Mouse (Mus musculus): ENCODE data around the gene Tas2r135. TPM values are rescaled to one million over a fixed set of nuclear protein-coding genes. Genes with fewer than 3 reads are reported as not detected.

Gene Tas2r135
- polyA plus RNA-seq (2014; fragmentation: Illumina TruSeq; extraction: RNeasy Lipid Tissue Mini Kit (QIAGEN cat#74804); ENCODE audit: low read depth, low replicate concordance): not detected

GRCm38 (mm10) chr6:42405134-42405533 is at the start of gene Tas2r135:
Gene Tas2r135 (plus strand): TSS chr6:42405434.

DNA sequence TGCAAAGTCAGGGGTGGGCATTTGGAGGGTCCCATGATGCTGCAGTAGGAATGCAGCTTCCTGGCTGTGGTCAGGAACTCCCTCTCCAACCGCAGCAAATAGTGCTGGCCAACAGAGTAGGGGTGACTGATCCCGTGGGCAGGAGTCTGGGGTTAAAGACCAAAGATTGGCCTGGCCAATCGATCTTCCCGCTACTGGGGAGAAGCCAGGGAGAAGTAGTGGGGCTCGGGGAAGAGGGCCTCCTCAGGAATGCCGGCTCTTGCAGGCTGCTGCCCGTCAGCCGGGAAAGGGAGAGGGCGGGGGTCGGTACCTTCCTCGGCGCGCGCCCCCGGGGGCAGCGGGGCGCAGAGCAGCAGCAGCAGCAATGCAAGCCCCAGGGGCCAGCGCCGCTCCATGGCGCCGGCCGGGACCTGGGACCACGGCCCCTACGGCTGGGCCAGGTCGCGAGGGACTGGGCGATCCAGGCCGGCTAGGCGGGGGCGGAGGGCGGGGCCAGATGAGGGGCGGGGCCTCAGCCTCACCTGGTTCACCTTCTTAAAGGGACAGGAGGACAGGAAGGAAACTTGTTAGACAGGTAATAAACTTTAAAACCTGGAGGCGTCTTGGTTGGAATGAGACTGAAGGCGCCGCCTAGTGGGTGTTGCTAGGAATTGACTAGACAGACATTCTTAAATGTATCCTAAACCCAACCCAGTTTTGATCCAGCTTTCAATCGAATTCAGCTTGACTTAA is 32.3 kb upstream of the Tas2r135 start, which contains the start of gene Epha1:
Gene Epha1, minus strand, starts transcription at position 453 of the 732 bp plus-strand sequence.

GRCm38 (mm10) chr6:42399938-42400337 is 5.3 kb upstream of the Tas2r135 start, which contains the start of gene Tas2r143:
Gene Tas2r143 (plus strand): TSS chr6:42400238.

GRCm38 (mm10) chr6:42434446-42434845 is 29.2 kb downstream of the Tas2r135 start, which contains the start of gene Tas2r126:
Gene Tas2r126 (plus strand): TSS chr6:42434535.

Other genes starting within 250 kb of the Tas2r135 start
- gene Tas2r144, start 190.1 kb upstream of the Tas2r135 start, polyA plus RNA-seq (2014; fragmentation: Illumina TruSeq; extraction: RNeasy Lipid Tissue Mini Kit (QIAGEN cat#74804); ENCODE audit: low read depth, low replicate concordance): not detected
- gene Gstk1, start 159.5 kb upstream of the Tas2r135 start, polyA plus RNA-seq (2014; fragmentation: Illumina TruSeq; extraction: RNeasy Lipid Tissue Mini Kit (QIAGEN cat#74804); ENCODE audit: low read depth, low replicate concordance): 186 TPM
- gene Tmem139, start 143.5 kb upstream of the Tas2r135 start, polyA plus RNA-seq (2014; fragmentation: Illumina TruSeq; extraction: RNeasy Lipid Tissue Mini Kit (QIAGEN cat#74804); ENCODE audit: low read depth, low replicate concordance): not detected
- 9.2 TPM for gene Casp2, start 140.4 kb upstream of the Tas2r135 start, polyA plus RNA-seq (2014; fragmentation: Illumina TruSeq; extraction: RNeasy Lipid Tissue Mini Kit (QIAGEN cat#74804); ENCODE audit: low read depth, low replicate concordance)
- gene Clcn1, start 118.7 kb upstream of the Tas2r135 start, polyA plus RNA-seq (2014; fragmentation: Illumina TruSeq; extraction: RNeasy Lipid Tissue Mini Kit (QIAGEN cat#74804); ENCODE audit: low read depth, low replicate concordance): 13.2 TPM
- gene Fam131b, start 80.8 kb upstream of the Tas2r135 start, polyA plus RNA-seq (2014; fragmentation: Illumina TruSeq; extraction: RNeasy Lipid Tissue Mini Kit (QIAGEN cat#74804); ENCODE audit: low read depth, low replicate concordance): 0.65 TPM
- gene Zyx, start 55.8 kb upstream of the Tas2r135 start, polyA plus RNA-seq (2014; fragmentation: Illumina TruSeq; extraction: RNeasy Lipid Tissue Mini Kit (QIAGEN cat#74804); ENCODE audit: low read depth, low replicate concordance): 59.6 TPM
- 0.39 TPM for gene Epha1, start 32.2 kb upstream of the Tas2r135 start, polyA plus RNA-seq (2014; fragmentation: Illumina TruSeq; extraction: RNeasy Lipid Tissue Mini Kit (QIAGEN cat#74804); ENCODE audit: low read depth, low replicate concordance)
- not detected for gene Tas2r143, start 5.2 kb upstream of the Tas2r135 start, polyA plus RNA-seq (2014; fragmentation: Illumina TruSeq; extraction: RNeasy Lipid Tissue Mini Kit (QIAGEN cat#74804); ENCODE audit: low read depth, low replicate concordance)
- not detected for gene Tas2r126, start 29.1 kb downstream of the Tas2r135 start, polyA plus RNA-seq (2014; fragmentation: Illumina TruSeq; extraction: RNeasy Lipid Tissue Mini Kit (QIAGEN cat#74804); ENCODE audit: low read depth, low replicate concordance)
- not detected for gene Olfr458, start 59.8 kb downstream of the Tas2r135 start, polyA plus RNA-seq (2014; fragmentation: Illumina TruSeq; extraction: RNeasy Lipid Tissue Mini Kit (QIAGEN cat#74804); ENCODE audit: low read depth, low replicate concordance)
- not detected for gene Olfr457, start 70.9 kb downstream of the Tas2r135 start, polyA plus RNA-seq (2014; fragmentation: Illumina TruSeq; extraction: RNeasy Lipid Tissue Mini Kit (QIAGEN cat#74804); ENCODE audit: low read depth, low replicate concordance)
- not detected for gene Olfr456, start 81.8 kb downstream of the Tas2r135 start, polyA plus RNA-seq (2014; fragmentation: Illumina TruSeq; extraction: RNeasy Lipid Tissue Mini Kit (QIAGEN cat#74804); ENCODE audit: low read depth, low replicate concordance)
- gene Olfr455, start 142.2 kb downstream of the Tas2r135 start, polyA plus RNA-seq (2014; fragmentation: Illumina TruSeq; extraction: RNeasy Lipid Tissue Mini Kit (QIAGEN cat#74804); ENCODE audit: low read depth, low replicate concordance): not detected
- not detected for gene Tcaf3, start 192.3 kb downstream of the Tas2r135 start, polyA plus RNA-seq (2014; fragmentation: Illumina TruSeq; extraction: RNeasy Lipid Tissue Mini Kit (QIAGEN cat#74804); ENCODE audit: low read depth, low replicate concordance)
- 2.6 TPM for gene Tcaf2, start 239.8 kb downstream of the Tas2r135 start, polyA plus RNA-seq (2014; fragmentation: Illumina TruSeq; extraction: RNeasy Lipid Tissue Mini Kit (QIAGEN cat#74804); ENCODE audit: low read depth, low replicate concordance)

All from heart, adult 10 weeks (tissue).